Mouse (Mus musculus) thymus, adult 2 months (tissue): ENCODE measurements around the gene Arhgap22. TPM values are rescaled to one million over a fixed set of nuclear protein-coding genes. Genes with fewer than 3 reads are reported as not detected.

Source experiments
- DNase-seq: peaks from one replicate; pipeline ENCODE4 v3.0.0; 2021
- H3K27ac ChIP-seq: fragments of 200-500 bp; 2 replicates; pipeline ENCODE4 v1.5.1; 2012; ENCODE audit warnings: low read length, control low read depth; ENCODE audit not compliant: control insufficient read depth, insufficient read depth
- H3K27me3 ChIP-seq: fragments of 200-500 bp; 2 replicates; pipeline ENCODE4 v1.6.1; 2012; ENCODE audit warnings: mild to moderate bottlenecking, low read length, moderate library complexity, mixed read lengths; ENCODE audit not compliant: control insufficient read depth, insufficient read depth
- H3K36me3 ChIP-seq: fragments of 200-500 bp; 2 replicates; pipeline ENCODE4 v1.6.1; 2012; ENCODE audit warnings: mild to moderate bottlenecking, low read length, moderate library complexity; ENCODE audit not compliant: control insufficient read depth, insufficient read depth
- H3K4me1 ChIP-seq: fragments of 200-500 bp; replicated peaks from 2 replicates; pipeline ENCODE4 v1.6.1; 2012; ENCODE audit warnings: low read length; ENCODE audit not compliant: control insufficient read depth, insufficient read depth
- H3K4me3 ChIP-seq: fragments of 200-500 bp; 2 replicates; pipeline ENCODE4 v1.5.1; 2012; ENCODE audit warnings: mild to moderate bottlenecking, low read length, control low read depth, moderate library complexity; ENCODE audit not compliant: control insufficient read depth, insufficient read depth
- CTCF ChIP-seq: fragments of 200-500 bp; IDR thresholded peaks from 2 replicates; pipeline ENCODE4 v1.5.1; 2012; ENCODE audit warnings: mild to moderate bottlenecking, control low read depth, low read length, moderate library complexity, borderline replicate concordance; ENCODE audit not compliant: control insufficient read depth, poor library complexity, insufficient read depth; ENCODE audit errors: extremely low read depth
- POLR2A ChIP-seq: fragments of 200-500 bp; IDR thresholded peaks from 2 replicates; pipeline ENCODE4 v1.6.1; 2012; ENCODE audit warnings: mild to moderate bottlenecking, low read length, control low read depth, moderate library complexity; ENCODE audit not compliant: control insufficient read depth, poor library complexity, insufficient read depth; ENCODE audit errors: extremely low read depth
- WGBS: fragments of 180-500 bp; shearing (Covaris S2); methylation state at CpG from one replicate; pipeline ENCODE4 v1.1.7; 2018; 5-methylcytosine and 5-hydroxymethylcytosine counted together
- polyA plus RNA-seq: library from polyadenylated mRNA; depleted of rRNA; stranded (reverse); fragments of >200 nt; gene quantifications from 2 replicates; pipeline ENCODE4 v1.2.3, GENCODE M21; 2012

The Arhgap22 gene
- polyA plus RNA-seq, 1 experiment, result 16.2 TPM

- Histone ChIP-seq H3K36me3 (no peaks in the 10 kb centered on the region), H3K27me3 (no peaks in the 10 kb centered on the region), H3K4me1 (peaks cover 4% of the 10 kb centered on the region; the same call in 1 of the 2 replicates), H3K27ac (no peak overlapping the region), H3K4me3 (no peak overlapping the region)
- no peak for DNase-seq
- 67% methylated on average over 4 of the region's 4 CpGs for WGBS
- no peak for TF ChIP-seq CTCF
- TF ChIP-seq POLR2A, result no peak
Observed at GRCm38 (mm10) chr14:33187201-33187600, 26.6 kb upstream of the Arhgap22 start.

DNA sequence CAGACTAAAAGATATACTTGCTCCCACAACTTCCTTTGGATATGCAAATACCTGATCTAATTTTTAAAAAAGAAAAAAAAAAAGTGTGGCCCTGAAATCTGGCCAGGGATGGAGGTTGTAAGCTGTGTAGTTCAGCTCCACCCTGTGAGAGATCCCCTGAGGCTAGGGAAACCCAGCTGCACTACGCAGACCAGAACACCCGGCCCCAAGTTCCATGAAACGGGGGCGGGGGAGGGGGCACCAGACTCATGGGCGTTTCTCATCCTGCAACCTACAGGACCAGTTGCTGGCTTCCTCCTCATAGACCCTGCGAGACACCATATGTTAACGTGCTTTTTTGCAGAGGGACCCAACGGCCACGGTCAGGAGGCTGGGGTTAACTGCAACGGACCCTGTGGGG, 24.6 kb upstream of the Arhgap22 start:
- 68% methylated on average over 10 of the region's 10 CpGs for WGBS
- no peak overlapping the region for H3K27ac ChIP-seq

DNA sequence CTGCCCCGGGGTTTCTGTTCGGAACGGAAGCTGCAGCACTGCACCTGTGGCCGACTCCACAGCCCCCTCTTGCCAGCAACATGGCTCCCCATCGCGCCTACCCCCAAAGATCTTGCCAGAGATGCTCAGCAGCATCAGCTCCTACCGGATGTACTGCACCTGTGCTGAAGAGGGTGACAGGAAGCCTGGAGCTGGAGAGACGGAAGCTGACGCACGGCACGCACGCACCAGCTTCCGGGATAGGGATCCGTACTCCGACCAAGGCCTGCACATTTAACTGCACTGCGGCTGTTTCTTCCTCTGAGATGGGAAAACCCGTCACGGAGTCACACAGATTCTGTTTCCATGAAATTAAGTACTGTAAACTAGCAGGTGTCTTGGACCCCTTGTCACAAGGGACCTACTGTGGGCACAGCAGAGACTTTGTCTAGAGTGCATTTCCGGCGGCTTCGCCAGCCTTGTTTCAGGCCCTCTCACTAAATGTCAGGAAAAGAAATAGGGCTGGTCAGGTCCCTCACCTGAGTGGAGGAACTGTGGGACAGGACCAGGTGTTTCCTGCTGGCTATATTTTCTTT, 23.9 kb upstream of the Arhgap22 start:
- TF ChIP-seq CTCF (no peak), POLR2A (no peak)
- H3K4me3 ChIP-seq, result no peak overlapping the region
- no peaks in the 10 kb centered on the region for H3K27me3 ChIP-seq
- peaks cover 4% of the 10 kb centered on the region; the same call in 1 of the 2 replicates for H3K4me1 ChIP-seq
- no peaks in the 10 kb centered on the region for H3K36me3 ChIP-seq
- H3K27ac ChIP-seq, result no peak overlapping the region
- no peak for DNase-seq
- 92% methylated on average over 21 of the region's 21 CpGs for WGBS

More for the DNA sequence above, 24.6 kb upstream of the Arhgap22 start:
- Histone ChIP-seq H3K27me3 (no peaks in the 10 kb centered on the region), H3K4me1 (peaks cover 4% of the 10 kb centered on the region; the same call in 1 of the 2 replicates), H3K36me3 (no peaks in the 10 kb centered on the region), H3K4me3 (no peak overlapping the region)
- no peak for TF ChIP-seq CTCF
- no peak for TF ChIP-seq POLR2A
- DNase-seq, result no peak

DNA sequence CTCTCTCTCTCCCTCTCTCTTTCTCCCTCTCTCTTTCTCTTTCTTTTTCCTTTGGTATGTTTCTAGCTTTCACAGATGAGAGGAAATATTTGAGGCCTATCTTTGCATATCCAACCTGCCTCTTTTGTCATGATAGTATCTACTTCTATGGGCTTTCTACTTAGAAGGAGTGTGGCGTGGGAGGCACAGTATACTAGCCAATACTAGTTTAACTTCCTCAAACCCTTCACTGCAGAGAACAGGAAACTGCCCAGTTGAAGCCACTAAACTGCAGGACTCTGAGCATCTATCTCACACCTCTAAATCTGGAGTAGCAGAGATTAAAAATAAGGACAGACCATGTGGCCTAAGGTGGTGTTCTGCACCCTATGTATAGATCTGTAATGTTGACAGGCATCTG, 23.2 kb upstream of the Arhgap22 start:
- Histone ChIP-seq H3K4me3 (no peak overlapping the region), H3K36me3 (no peaks in the 10 kb centered on the region), H3K27me3 (no peaks in the 10 kb centered on the region), H3K27ac (no peak overlapping the region), H3K4me1 (no peaks in the 10 kb centered on the region)
- no peak for DNase-seq
- TF ChIP-seq CTCF (no peak), POLR2A (no peak)
- 65% methylated on average over 1 of the region's 1 CpGs for WGBS

GRCm38 (mm10) chr14:33193762-33194161, 20.1 kb upstream of the Arhgap22 start:
- TF ChIP-seq CTCF (no peak), POLR2A (no peak)
- Histone ChIP-seq H3K4me3 (no peak overlapping the region), H3K27me3 (no peaks in the 10 kb centered on the region), H3K27ac (no peak overlapping the region), H3K4me1 (no peaks in the 10 kb centered on the region), H3K36me3 (no peaks in the 10 kb centered on the region)
- no peak for DNase-seq

DNA sequence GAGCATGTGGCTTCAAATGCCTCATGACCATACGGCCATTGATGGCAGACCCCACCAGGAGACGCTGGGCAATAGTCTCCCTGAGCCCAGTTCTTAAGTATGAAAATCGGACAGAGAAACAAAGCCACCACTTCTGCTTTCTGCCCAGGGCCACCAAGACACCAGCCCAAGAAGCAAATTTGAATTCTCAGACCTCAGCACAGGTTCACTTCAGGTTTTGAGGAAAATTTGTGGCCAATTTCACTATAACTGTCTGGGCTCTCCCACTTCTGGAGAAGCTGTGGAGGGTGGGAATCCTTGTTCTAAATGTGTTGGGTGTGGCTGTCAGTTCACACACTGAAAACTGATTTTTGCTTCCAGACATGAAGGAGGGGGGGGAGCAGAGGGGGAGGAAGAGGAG, 19.6 kb upstream of the Arhgap22 start:
- Histone ChIP-seq H3K4me1 (no peaks in the 10 kb centered on the region), H3K36me3 (no peaks in the 10 kb centered on the region), H3K4me3 (no peak overlapping the region), H3K27me3 (no peaks in the 10 kb centered on the region), H3K27ac (no peak overlapping the region)
- no peak for TF ChIP-seq POLR2A
- no peak for TF ChIP-seq CTCF
- no peak for DNase-seq
- 34% methylated on average over 3 of the region's 3 CpGs for WGBS

DNA sequence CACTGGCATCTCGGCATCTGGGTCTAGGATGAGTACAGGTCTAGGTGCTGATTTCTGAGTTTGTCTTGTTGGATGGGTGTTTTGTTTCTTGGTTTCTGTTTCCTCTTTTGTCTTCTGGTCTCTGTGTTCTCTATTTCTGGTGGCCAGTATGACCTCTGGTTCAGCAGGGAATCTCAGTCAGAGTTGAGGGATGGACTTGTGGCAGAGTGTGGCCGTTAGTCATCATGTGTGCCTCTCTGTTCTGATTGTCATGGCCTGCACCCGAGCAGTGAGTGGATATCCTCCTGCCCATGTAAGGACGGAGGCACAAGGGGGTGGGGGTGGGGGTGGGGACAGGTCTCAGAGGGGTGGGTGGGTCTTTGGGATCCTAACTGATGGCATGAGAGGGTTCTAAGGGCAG, 11.7 kb upstream of the Arhgap22 start:
- H3K4me1 ChIP-seq, result no peaks in the 10 kb centered on the region
- H3K27me3 ChIP-seq, result no peaks in the 10 kb centered on the region
- 81% methylated on average over 4 of the region's 4 CpGs for WGBS
- H3K27ac ChIP-seq, result no peak overlapping the region
- no peak overlapping the region for H3K4me3 ChIP-seq
- DNase-seq, result no peak
- TF ChIP-seq CTCF (no peak), POLR2A (no peak)
- no peaks in the 10 kb centered on the region for H3K36me3 ChIP-seq
